Mouse (Mus musculus) layer of hippocampus, adult 18-20 months (tissue): ENCODE measurements around the gene BC037034. TPM values are rescaled to one million over a fixed set of nuclear protein-coding genes. Genes with fewer than 3 reads are reported as not detected.

Experiments
- DNase-seq, 2 experiments: peaks; one replicate each; pipeline ENCODE4 v3.0.0; 2022; ENCODE audit warnings: low spot score in 2 of 2
- total RNA-seq, 2 experiments: library from RNA; stranded (reverse); gene quantifications; 2 replicates each; pipeline ENCODE4 v1.2.3; 2021

The BC037034 gene
- total RNA-seq, 2 experiments from 2014 or later, result 72.5 to 73.6 TPM

DNA sequence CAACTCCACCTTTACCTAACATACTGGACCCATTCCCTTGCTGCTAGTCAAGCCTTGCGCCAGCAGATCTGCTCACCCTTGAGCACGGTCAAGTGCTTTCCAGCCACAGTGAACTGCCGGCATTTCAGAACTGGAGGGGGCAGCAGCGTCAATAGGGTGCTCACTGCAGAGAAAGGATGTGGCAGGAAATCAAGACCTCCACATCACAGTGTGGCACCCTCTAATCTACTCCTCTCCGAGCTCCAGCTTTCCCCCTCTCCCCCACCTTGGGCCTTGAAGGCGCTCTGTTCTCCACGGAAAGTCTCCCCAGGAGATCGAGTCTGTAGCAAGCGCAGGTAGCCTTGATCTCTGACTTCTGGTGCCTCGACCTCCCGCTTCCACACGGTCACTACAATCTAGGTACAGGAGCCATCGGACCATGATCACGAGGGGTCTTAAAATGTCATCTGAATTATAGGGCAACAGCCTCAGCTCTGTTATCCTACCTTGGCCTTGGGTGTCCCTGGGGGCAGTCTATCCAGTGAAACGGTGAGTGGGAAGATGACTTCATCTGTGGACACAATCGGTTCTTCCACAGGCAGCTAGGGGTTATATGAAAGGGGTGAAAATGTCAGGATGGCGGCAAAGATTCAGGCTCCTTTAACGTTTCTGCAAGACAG lies 1.1 kb downstream of the BC037034 start:
- DNase-seq, result no peak

DNA sequence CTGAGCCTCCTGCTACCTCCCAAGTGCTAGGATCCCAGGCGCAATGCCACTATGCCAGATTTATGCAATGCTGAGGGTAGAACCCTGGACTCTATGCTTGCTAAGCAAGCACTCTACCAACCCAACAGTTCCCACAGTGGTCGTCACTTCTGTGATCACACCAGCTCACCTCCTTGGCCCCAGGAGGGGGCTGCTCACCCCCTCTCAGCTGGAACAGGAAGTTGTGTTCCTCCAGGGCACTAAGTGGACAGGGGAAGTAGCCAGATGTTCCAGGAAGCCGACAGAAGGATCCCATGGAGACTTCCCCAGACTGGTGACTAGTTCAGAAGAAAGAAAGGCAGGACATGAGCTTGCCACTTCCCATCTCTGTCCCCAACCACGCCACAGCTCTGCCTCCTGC lies 1.8 kb downstream of the BC037034 start:
- DNase-seq, result no peak

DNA sequence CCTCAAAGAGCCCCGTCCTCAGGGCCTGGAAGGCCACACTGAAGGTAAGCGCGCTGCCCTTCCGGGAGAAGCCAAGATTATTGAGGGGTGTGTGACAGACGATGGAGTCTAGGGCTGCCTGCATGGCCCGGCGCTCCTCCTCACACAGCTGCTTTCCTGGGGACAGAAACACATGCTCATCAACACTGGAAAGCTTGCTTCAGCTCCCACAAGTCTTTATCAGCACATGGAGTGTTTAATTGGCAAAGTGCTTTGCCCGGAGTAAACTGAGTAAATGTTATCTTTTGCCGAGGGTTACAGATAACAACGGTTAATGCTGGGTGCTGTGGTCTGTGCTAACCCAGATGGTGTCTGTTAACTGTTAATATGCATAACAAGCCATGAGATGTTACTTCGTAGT lies 3.0 kb downstream of the BC037034 start:
- DNase-seq, result no peak

DNA sequence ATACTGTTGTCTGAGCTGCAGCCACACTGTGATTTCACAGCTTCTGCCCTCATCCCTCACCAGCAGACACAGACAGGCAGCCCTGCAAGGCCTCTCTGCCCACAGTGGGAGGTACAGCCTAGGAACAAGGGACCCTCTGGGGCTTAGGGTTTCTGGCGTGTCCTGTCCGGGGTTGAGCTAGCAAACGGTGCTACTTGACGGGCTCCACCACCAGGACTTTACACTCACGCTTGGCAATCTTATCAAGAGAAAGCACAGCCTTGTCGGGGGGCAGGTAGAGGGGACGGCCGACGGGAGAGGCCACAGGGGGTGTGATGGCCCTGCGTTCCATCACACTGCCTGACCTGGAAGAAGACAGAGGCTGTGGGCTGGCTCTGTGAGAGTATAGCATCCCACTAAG lies 3.8 kb downstream of the BC037034 start:
- DNase-seq, result no peak

DNA sequence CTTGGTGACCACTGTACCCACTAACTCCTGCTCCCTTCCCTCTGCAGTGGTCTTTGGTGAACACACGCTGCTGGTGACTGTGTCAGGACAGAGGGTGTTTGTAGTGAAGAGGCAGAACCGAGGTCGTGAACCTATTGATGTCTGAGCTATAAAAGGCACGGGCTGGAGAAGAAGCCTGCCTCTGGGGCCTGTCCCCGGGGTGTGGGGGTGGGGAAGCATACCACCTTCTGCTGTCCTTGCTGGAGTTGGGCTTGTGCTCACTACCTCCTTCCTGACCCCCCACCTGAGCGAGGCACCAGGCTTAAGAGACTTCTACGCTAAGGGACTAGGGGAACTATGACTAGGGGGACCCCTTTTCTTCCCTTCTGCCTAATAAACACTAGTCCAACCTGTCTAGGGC lies 4.8 kb downstream of the BC037034 start:
- no peak for DNase-seq

DNA sequence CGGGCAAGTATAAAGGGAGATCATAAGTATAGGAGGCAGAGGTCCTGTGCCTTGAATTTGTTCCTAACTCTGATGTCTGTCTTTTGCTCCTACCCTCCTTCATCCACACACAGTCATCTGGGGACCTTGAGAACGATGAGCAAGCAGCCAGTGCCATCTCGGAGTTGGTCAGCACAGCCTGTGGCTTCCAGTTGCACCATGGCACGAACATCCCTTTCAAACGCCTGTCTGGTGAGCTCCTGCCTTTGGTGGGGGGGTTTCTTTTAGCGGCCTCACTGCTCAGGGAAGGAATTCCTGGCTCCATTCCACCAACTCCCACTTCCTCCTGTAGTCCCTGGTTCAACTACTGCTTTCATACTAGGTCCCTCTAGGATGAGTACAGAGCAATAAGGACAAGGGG lies 5.3 kb downstream of the BC037034 start:
- DNase-seq, result no peak

DNA sequence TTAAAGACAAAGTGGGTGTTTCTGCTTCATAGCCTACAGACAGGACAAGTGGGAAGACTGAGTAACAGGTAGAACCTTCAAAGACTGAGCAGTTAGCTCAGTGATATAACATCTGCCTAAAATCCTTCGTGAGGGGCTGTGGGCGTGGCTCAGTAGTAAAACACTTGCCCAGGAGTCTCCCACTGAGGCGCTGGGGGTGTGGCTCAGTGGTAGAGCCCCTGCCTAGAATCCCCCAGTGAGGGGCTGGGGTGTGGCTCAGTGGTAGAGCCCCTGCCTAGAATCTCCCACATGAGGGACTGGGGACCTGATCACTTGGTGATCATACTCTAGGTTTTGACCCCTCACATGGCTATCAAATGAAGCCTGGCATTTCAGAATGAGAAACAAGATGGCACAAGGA lies 5.8 kb downstream of the BC037034 start:
- DNase-seq, result no peak

DNA sequence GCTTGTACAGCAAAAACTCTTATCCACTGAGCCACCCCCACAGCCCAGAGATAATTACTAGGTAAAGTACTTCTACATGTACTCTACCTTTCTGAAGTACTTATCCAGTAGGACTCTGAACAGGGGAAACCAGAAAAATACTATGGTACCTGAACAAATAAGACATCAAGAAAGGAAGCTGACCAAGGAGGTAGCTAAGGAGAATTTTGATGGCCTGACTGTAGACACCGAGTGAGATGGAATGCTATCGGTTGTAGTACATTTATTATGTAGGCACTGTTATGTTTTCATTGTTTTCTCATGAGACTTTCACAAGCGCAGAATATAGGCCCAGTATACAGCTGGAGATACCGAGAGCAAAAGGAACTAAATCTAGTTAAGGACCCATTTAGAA lies 6.3 kb downstream of the BC037034 start:
- DNase-seq, result no peak

DNA sequence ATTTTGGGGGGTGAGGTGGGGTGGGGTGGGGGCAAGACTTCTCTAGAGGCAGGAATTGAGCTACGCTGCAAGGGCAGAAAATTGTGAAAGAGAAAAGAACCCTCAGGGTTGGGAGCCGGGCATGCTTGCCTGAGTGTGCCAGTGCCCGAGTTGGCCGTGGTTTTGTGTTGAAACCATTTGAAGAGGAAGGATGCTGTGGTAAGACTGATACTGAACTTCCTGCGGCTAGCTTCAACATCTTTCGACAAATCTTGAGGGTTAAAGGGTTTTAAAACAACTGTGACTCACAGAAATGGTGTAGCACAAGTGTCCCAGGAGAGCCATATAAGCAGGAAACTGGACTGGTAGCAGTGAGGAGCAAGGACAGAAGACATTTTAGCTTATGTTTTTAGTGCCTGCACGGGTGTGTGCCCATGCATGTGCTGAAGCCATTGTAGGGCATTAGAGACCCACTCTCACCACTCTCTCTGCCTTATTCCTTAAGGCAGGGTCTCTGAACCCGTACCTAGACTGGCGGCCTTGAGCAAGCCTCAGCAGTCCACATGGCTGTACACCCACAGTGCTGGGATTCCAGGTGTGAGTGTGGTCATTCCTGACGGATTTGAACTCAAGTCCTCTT lies 6.8 kb downstream of the BC037034 start:
- no peak for DNase-seq

DNA sequence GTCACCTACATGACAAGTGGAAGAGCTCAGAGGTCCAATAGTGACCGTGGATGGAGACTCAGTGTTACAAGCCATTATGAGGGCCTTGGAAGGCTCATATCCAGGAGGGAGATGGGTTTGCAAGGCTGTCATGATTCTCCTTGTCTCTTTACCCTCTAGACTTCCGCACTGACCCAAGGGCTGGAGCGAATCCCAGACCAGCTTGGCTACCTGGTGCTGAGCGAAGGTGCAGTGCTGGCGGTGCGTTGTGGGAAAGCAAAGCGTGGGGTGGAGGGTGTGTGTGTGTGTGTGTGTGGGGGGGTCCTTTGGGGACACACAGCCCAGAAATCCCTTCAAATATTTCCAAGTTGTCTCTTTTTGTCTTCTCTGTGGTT lies 7.8 kb downstream of the BC037034 start:
- no peak for DNase-seq

DNA sequence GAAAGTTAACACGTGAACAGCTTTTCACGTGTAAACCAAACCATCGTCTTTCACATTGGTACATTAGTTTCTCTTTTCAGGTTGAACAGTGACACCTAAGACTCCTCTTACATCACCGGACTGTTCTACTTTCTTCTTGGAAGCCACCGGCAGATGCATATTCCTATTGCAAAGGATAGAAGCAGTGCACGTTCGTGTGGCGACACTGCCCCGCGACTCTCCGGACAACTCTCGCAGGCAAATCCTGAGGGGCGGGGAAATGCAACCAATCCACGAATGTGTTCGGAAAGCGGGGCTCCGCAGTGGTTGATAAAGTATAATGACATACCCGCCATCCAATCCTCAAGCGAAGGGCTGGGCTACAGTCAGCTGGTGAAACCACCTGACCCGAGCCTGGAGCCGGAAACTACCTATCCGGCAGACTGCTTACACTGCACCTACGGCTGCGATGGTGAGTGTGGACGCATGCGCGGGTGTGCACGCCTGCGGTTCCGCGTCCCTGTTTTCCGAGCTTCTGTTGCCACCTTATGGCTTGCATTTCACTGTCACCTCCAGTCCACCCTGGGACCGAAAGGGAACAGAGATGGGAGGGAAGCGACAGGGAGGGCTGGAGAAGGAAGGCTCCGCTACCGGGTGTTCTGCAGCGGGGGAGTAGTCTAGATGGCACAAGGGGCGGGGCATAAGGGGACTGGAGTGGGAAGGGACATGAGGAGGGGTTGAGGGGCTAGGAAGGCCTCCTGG lies 8.3 kb downstream of the BC037034 start, which contains the start of gene Lamtor4:
Gene Lamtor4 (plus strand): TSS at position 130 of the 741 bp plus-strand sequence.
- peak; percentile 95 to 98 for DNase-seq

DNA sequence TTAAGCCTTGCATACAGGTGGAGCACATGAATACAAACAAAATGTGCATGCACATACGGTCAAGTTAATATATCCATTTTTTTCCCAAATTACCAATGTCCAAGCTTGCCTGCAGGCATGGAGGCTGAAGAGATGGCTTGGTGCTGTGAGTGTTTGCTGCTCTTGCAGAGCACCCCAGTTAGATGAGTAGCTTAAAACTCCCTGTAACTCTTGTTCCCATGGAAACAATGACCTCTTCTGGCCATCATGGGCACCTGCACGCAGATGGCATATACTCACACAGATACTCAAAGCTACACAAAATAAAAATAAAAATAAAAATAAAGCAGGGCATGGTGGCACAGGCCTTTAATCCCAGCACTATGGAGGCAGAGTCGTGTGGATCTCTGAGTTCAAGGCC lies 10.8 kb downstream of the BC037034 start:
- no peak for DNase-seq

DNA sequence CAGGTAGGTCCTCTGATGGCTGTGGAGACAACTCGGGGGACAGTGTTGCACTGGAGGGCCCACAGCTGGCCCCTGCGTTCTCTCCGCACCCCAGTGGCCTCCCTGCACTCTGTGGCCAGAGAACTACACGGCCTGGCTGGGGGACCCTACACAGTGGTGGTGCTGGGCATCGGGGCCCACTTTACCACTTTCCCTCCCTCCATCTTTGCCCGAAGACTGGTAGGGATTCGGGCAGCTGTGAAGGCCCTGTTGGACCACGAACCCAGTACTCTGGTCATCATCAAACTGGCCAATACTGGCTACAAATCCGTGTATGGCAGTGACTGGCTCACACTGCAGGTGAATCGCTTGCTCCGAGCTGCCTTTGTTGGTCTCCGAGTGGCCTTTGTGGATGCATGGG lies 12.7 kb downstream of the BC037034 start:
- no peak for DNase-seq

DNA sequence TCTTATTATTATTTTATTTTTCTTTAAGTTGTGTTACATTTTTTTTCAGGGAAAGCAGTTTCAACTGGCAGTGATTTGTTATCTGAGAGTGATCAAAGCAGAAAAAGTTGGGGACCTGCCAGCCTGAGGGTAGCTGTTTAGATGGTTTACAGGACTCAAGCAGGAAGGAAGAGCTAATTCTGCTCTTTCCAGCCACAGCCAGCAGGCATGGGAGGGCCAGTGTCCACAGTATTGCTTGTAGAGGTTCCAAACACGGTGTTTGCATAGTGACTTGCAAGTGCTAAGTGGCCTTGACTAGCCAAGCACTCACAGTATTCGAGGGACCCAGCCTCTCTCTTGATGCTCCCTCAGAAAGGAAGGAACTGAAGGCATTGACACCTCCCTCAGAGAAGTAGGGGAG lies 22.3 kb downstream of the BC037034 start:
- no peak for DNase-seq

DNA sequence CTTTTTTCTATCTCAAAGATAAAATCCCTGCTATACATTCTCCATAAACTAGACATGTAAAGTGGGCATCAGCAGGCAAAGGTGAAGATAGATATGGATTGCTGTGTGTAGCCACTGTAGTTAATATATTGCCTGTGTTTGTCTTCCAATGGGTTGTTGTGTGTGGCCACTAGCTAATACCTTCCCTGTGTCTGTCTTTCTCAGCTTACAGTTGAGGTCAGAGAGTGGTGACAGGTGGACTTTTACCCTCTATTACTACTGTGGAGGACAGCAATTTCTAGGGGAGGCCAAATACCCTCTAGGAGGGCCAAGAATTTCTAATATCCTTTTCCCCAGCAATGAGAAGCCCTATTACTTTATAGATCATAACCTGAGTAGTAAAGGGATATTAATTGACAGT lies 29.6 kb downstream of the BC037034 start:
- no peak for DNase-seq

DNA sequence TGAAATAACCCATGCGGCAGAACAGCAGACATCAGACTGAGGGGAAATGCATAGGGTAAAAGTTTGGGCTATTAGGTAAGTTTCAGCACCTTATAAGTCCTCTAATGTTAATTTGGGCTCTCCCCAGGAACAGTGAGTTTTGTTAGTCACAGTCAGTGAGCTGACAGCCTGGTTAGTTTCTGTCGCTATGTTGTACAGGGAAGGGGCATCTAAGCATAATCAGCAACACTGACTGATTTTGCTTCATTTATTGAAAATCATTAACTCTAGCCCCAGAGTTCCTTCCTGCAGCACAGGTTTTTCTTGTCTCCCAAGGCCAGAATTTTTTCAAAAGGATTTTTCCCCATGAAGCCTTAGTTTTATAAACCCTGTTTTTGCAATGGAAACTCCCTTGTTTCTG lies 30.1 kb downstream of the BC037034 start:
- no peak for DNase-seq

DNA sequence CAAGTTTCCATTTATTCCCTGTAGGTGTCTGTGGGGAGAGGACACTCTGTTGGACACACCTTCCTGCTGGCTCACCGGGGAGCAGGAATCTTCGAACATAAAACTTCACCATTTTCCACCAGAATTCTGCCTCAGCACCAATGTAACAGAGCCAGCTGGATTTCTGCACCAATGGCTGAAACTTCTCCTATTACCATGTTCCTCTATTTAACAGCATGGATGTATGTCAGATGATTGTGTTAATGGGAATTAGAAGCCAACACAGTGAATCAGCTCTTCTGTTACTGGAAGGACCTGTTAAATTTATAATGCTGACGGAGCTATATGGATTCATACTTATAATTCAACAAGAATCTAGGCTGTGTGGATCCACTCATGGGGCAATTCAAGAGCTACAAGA lies 34.3 kb downstream of the BC037034 start:
- no peak for DNase-seq

DNA sequence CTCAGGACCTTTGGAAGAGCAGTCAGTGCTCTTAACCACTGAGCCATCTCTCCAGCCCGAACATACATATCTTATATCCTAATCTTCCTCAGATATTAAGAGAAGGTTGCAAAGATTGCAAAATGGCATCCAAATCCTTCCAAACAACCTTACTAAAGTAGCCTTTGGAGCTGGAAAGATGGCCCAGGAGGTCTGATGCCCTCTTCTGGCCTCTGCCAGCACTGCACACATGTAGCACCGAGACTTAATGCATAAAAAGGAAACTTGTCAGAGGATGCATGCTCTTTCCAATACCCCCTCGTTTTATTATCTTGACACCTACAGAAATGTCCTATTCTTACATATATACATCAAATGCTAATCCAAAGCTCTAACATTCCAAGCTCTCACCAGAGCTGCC lies 35.8 kb downstream of the BC037034 start:
- peak in 1 of 2 experiments; percentile 22 for DNase-seq

DNA sequence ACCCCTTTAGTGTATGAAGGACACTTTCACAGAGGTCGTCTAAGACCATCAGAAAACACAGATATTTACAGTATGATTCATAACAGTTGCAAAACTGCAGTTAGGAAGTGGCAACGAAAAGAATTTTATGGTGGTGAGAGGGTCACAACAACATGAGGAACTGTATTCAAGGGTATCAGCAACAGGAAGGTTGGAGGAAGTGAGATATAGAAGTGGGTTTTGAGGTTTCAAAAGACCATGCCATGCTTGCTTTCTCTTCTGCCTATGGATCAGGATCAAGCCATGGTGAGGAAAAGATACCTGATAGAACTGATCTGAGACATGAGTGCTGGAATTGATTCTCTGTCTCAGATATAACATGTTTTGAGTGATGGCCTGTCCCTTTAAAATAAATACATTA lies 36.5 kb downstream of the BC037034 start:
- no peak for DNase-seq

DNA sequence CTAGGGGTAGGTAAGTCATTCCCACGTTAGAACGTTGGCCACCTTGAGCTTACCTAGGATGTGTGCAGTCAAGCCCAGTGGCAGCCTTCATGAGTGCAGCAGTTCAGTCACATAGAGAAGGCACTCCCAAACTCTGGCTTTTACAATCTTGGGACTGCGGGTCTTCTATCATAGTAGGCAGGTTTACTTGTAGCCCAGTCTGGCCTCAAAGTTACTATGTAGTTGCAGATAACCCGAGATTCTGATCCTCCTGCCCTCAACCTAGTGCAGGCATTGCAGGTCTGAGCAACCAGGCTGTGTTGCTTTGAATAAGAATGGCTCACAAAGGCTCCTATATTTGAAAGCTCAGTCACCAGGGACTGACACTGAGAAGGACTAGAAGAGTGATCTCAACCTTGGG lies 37.3 kb downstream of the BC037034 start:
- no peak for DNase-seq

DNA sequence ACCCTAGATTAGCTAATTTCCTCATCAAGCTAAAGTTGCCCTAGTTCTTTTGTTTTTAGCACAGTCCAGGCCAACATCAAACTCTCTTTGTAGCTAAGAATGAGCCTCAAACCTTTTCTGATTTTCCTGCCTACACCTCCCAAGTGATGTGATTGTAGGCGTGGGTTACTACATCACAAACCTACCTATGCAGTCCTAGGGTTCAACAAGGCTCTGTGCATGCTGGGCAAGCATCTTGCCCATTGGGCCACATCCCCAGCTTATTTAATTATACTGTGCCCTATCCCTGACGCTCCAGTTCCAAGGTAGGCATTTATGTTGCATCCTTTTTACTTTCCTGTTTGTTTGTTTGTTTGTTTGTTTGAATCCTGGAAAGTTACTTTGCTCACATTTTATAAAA lies 38.1 kb downstream of the BC037034 start, which contains the start of gene Nxpe5:
Gene Nxpe5 (plus strand): TSS at position 199 of the 400 bp plus-strand sequence.
- DNase-seq, result no peak

DNA sequence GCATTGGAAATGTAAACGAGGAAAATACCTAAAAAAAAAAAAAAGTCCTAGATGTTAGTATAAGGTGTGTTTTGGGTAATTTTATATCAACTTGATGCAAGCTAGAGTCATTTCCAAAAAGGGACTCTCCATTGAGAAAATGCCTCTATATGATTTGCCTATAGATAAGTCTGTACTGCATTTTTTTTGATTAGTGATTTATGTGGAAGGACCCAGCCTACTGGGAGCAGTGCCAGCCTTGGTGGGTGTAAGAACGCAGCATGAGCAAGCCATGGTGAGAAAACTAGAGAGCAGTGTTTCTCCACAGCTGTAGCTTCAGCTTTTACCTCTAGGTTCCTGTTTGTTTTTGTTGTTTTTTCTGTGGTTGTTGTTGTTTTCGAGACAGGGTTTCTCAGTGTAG lies 40.5 kb downstream of the BC037034 start:
- DNase-seq, result no peak

DNA sequence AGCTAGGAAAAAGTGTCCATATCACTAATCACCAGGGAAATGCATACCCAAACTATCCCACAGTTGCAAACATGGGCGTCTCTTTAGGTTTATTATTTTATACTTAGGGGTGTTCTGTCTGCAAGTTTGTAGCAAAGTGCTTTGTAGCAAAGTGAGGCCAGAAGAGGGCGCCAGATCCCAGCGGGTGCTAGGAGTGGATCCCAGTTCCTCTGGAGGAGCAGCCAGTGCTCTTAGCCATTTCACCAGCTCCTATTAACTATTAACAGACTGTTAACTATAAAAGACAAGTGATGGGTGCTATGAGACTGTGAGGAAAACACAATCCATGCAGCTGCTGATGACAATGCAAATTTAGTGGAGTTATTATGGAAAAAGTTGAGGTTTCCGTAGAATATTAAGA lies 41.7 kb downstream of the BC037034 start:
- peak; percentile 76 to 89 for DNase-seq
